8 mouse cellular contexts compared by ENCODE assay signal in genomic region chr5:142821266-142821973, GRCm38 (mm10). TPM values are rescaled to one million over a fixed set of nuclear protein-coding genes. Genes with fewer than 3 reads are reported as not detected.
DNase-seq lines count a peak whose midpoint lies in the region; ATAC-seq and TF ChIP-seq lines count a peak whose summit lies in the region.

No protein-coding gene starts in this region.

- TF ChIP-seq CTCF in gastrocnemius, adult 2 months (IDR thresholded peaks at IDR 0.05), result no peak

- H3K9me3 ChIP-seq in hindbrain, embryonic 15.5 days, result no peaks in the 10 kb centered on the region

- H3K4me1 ChIP-seq in hindbrain, embryonic 15.5 days (replicated peaks), result peaks cover 40% of the 10 kb centered on the region

- WGBS in hindbrain, embryonic 15.5 days, result under 1% methylated on average over 36 of the region's 36 CpGs

- no peaks in the 10 kb centered on the region for H3K36me3 ChIP-seq in hindbrain, embryonic 15.5 days

- peak overlapping the region; percentile 92 for H3K9ac ChIP-seq in hindbrain, embryonic 15.5 days

- DNase-seq in adrenal gland, adult (ENCODE audit: inconsistent age in 2 of 2, low spot score in 1 of 2), result peak; percentile 97 to 99
- peak; percentile 89 to 90 for DNase-seq in cerebellum, postnatal 36 days
- DNase-seq in gastrocnemius, adult 2 months, result peak; percentile 98
- DNase-seq in left cerebral cortex, postnatal 10 days (ENCODE audit: extremely low spot score in 1 of 2, low spot score in 2 of 2), result peak; percentile 75 to 94
- peak; percentile 89 to 91 for DNase-seq in right cerebral cortex, postnatal 10 days (ENCODE audit: low spot score in 2 of 2)
- no peak for DNase-seq in T-cell, adult 2 months (ENCODE audit: low spot score)

- H3K4me2 ChIP-seq in hindbrain, embryonic 15.5 days, result peak overlapping the region; percentile 78

- no peaks in the 10 kb centered on the region for H3K27me3 ChIP-seq in hindbrain, embryonic 15.5 days

- peak overlapping the region; percentile 100 for H3K27ac ChIP-seq in gastrocnemius, adult 2 months
- H3K27ac ChIP-seq in hindbrain, embryonic 15.5 days (replicated peaks), result peak overlapping the region; percentile 100

- peak overlapping the region; percentile 99 for H3K4me3 ChIP-seq in gastrocnemius, adult 2 months
- H3K4me3 ChIP-seq in hindbrain, embryonic 15.5 days, result peak overlapping the region; percentile 91

- ATAC-seq in hindbrain, embryonic 15.5 days (ENCODE audit: low FRiP score, low read depth), result peak; percentile 5; the same call in 1 of the 2 replicates
- peak; percentile 42 for ATAC-seq in megakaryocyte, adult 5-6 weeks (ENCODE audit: poor library complexity, severe bottlenecking)

- intact Hi-C loops in gastrocnemius, adult 2 months (cut with DNase I), result loop anchor here (5.0 kb wide), 2 partner anchors 56 to 86 kb away; partner anchors contain the start of gene Actb
- intact Hi-C loops in left cerebral cortex, postnatal 10 days (cut with DNase I), result loop anchor here (5.0 kb wide), 1 partner anchor 36 kb away; no protein-coding TSS in a partner anchor

RNA-seq across cellular contexts. Expression of gene Tnrc18, which starts 4.0 kb away (rescaled TPM):
- total RNA-seq in gastrocnemius, adult 2 months (2021), result 10 to 100 TPM; 31.5 to 32.0 TPM
- 32.7 and 33.8 TPM in 2 replicates for polyA plus RNA-seq in hindbrain, embryonic 15.5 days (2015; fragmentation: Nextera tagmentation; extraction: Ambion mirVana)
- 100 to 1,000 TPM; 166 to 177 TPM for total RNA-seq in left cerebral cortex, postnatal 10 days (2021)
- total RNA-seq in megakaryocyte, adult 5-6 weeks (2015), result 28.2 and 38.6 TPM in 2 replicates
- total RNA-seq in megakaryocyte, adult 5-6 weeks (2017), result 20.0 and 20.4 TPM in 2 replicates

Comparison
In these comparisons a context has a peak if more than half of its experiments do, and no peak if none do; other contexts are left out.
1. RNA of gene Tnrc18, which starts 4.0 kb away (total RNA-seq): 166 to 177 TPM in left cerebral cortex, postnatal 10 days; 31.5 to 32.0 TPM in gastrocnemius, adult 2 months and 20.0 to 38.6 TPM in megakaryocyte, adult 5-6 weeks; every median in the first group is over 4 times any median in the second.